Mouse (Mus musculus): ENCODE results near the gene Rnf220. TPM values are rescaled to one million over a fixed set of nuclear protein-coding genes. Genes with fewer than 3 reads are reported as not detected.
"Not testable (repeated sequence)": the region's sequence is repeated elsewhere in the genome, so short reads cannot be mapped to it uniquely, and the experiment has no call there.

The Rnf220 gene
- polyA plus RNA-seq, 1 experiment from 2014 or later: 97.1 TPM

GRCm38 (mm10) chr4:117267284-117267683 lies 229.6 kb downstream of the Rnf220 start:
- H3K27me3 ChIP-seq: peaks cover 9% of the 10 kb centered on the region
- WGBS: 1% methylated on average over 2 of the region's 2 CpGs
- no peak overlapping the region for H3K9ac ChIP-seq
- H3K4me2 ChIP-seq: no peak overlapping the region
- H3K27ac ChIP-seq (replicated peaks): no peak overlapping the region
- H3K9me3 ChIP-seq: no peaks in the 10 kb centered on the region
- H3K36me3 ChIP-seq: peaks cover 16% of the 10 kb centered on the region
- no peak overlapping the region for H3K4me3 ChIP-seq
- H3K4me1 ChIP-seq (replicated peaks): peaks cover 17% of the 10 kb centered on the region
- no peak for ATAC-seq (ENCODE audit: low read depth)

GRCm38 (mm10) chr4:117262987-117263386 lies 233.9 kb downstream of the Rnf220 start:
- H3K9me3 ChIP-seq: no peaks in the 10 kb centered on the region
- 51% methylated on average over 8 of the region's 8 CpGs for WGBS
- H3K4me3 ChIP-seq: no peak overlapping the region
- peaks cover 15% of the 10 kb centered on the region for H3K4me1 ChIP-seq (replicated peaks)
- H3K4me2 ChIP-seq: no peak overlapping the region
- no peak overlapping the region for H3K27ac ChIP-seq (replicated peaks)
- H3K9ac ChIP-seq: no peak overlapping the region
- no peak for ATAC-seq (ENCODE audit: low read depth)
- H3K36me3 ChIP-seq: no peaks in the 10 kb centered on the region
- H3K27me3 ChIP-seq: peaks cover 4% of the 10 kb centered on the region; the same call in 1 of the 2 replicates

GRCm38 (mm10) chr4:117262101-117262913 lies 234.5 kb downstream of the Rnf220 start:
- peaks cover 15% of the 10 kb centered on the region for H3K4me1 ChIP-seq (replicated peaks)
- no peak overlapping the region for H3K4me2 ChIP-seq
- no peaks in the 10 kb centered on the region for H3K9me3 ChIP-seq
- no peak overlapping the region for H3K4me3 ChIP-seq
- H3K27ac ChIP-seq (replicated peaks): no peak overlapping the region
- 46% methylated on average over 13 of the region's 13 CpGs for WGBS
- H3K27me3 ChIP-seq: no peaks in the 10 kb centered on the region; the same call in 1 of the 2 replicates
- ATAC-seq (ENCODE audit: low read depth): no peak
- no peak overlapping the region for H3K9ac ChIP-seq
- no peaks in the 10 kb centered on the region for H3K36me3 ChIP-seq

GRCm38 (mm10) chr4:117261222-117261621 lies 235.6 kb downstream of the Rnf220 start:
- H3K27me3 ChIP-seq: no peaks in the 10 kb centered on the region
- H3K4me3 ChIP-seq: no peak overlapping the region
- no peak overlapping the region for H3K27ac ChIP-seq (replicated peaks)
- 86% methylated on average over 2 of the region's 2 CpGs for WGBS
- H3K9ac ChIP-seq: no peak overlapping the region
- ATAC-seq (ENCODE audit: low read depth): no peak
- H3K4me2 ChIP-seq: no peak overlapping the region
- no peaks in the 10 kb centered on the region for H3K36me3 ChIP-seq
- peaks cover 15% of the 10 kb centered on the region for H3K4me1 ChIP-seq (replicated peaks)
- H3K9me3 ChIP-seq: no peaks in the 10 kb centered on the region

- ATAC-seq (ENCODE audit: low read depth); H3K27ac ChIP-seq (replicated peaks); H3K36me3 ChIP-seq; H3K9me3 ChIP-seq; H3K4me2 ChIP-seq; H3K9ac ChIP-seq; H3K27me3 ChIP-seq; H3K4me3 ChIP-seq: not testable (repeated sequence)
- 78% methylated on average over 6 of the region's 6 CpGs for WGBS
- peaks cover 15% of the 10 kb centered on the region for H3K4me1 ChIP-seq (replicated peaks)
Observed at GRCm38 (mm10) chr4:117259909-117260308, 236.9 kb downstream of the Rnf220 start.

GRCm38 (mm10) chr4:117254672-117255071 lies 242.2 kb downstream of the Rnf220 start:
- 37% methylated on average over 6 of the region's 6 CpGs for WGBS
- no peak overlapping the region for H3K4me3 ChIP-seq
- H3K9ac ChIP-seq: no peak overlapping the region
- H3K4me2 ChIP-seq: no peak overlapping the region
- no peaks in the 10 kb centered on the region for H3K36me3 ChIP-seq
- no peak for ATAC-seq (ENCODE audit: low read depth)
- H3K4me1 ChIP-seq (replicated peaks): peaks cover 22% of the 10 kb centered on the region
- H3K27me3 ChIP-seq: no peaks in the 10 kb centered on the region
- H3K27ac ChIP-seq (replicated peaks): no peak overlapping the region
- no peaks in the 10 kb centered on the region for H3K9me3 ChIP-seq

- no peak overlapping the region for H3K4me3 ChIP-seq
- H3K27me3 ChIP-seq: no peaks in the 10 kb centered on the region
- H3K9ac ChIP-seq: no peak overlapping the region
- H3K9me3 ChIP-seq: no peaks in the 10 kb centered on the region
- no peak overlapping the region for H3K27ac ChIP-seq (replicated peaks)
- H3K4me1 ChIP-seq (replicated peaks): peaks cover 22% of the 10 kb centered on the region
- H3K36me3 ChIP-seq: no peaks in the 10 kb centered on the region
- 67% methylated on average over 5 of the region's 5 CpGs for WGBS
- no peak overlapping the region for H3K4me2 ChIP-seq
- no peak for ATAC-seq (ENCODE audit: low read depth)
Observed at GRCm38 (mm10) chr4:117254017-117254627, 242.7 kb downstream of the Rnf220 start.

GRCm38 (mm10) chr4:117253218-117254016 lies 243.4 kb downstream of the Rnf220 start:
- H3K27ac ChIP-seq (replicated peaks): no peak overlapping the region
- no peak overlapping the region for H3K9ac ChIP-seq
- ATAC-seq (ENCODE audit: low read depth): no peak
- H3K36me3 ChIP-seq: no peaks in the 10 kb centered on the region
- H3K4me3 ChIP-seq: no peak overlapping the region
- WGBS: 63% methylated on average over 12 of the region's 12 CpGs
- no peaks in the 10 kb centered on the region for H3K27me3 ChIP-seq
- peaks cover 22% of the 10 kb centered on the region for H3K4me1 ChIP-seq (replicated peaks)
- no peak overlapping the region for H3K4me2 ChIP-seq
- H3K9me3 ChIP-seq: no peaks in the 10 kb centered on the region

- H3K4me1 ChIP-seq (replicated peaks): peaks cover 22% of the 10 kb centered on the region
- no peak overlapping the region for H3K9ac ChIP-seq
- H3K4me2 ChIP-seq: peak overlapping the region; percentile 59
- H3K27me3 ChIP-seq: no peaks in the 10 kb centered on the region
- peak overlapping the region; percentile 61; the same call in 1 of the 2 replicates for H3K4me3 ChIP-seq
- H3K27ac ChIP-seq (replicated peaks): 0 out of 2 replicates have a peak overlapping the region, but pooled peaks have one; percentile 74
- H3K9me3 ChIP-seq: no peaks in the 10 kb centered on the region
- WGBS: 87% methylated on average over 5 of the region's 5 CpGs
- ATAC-seq (ENCODE audit: low read depth): no peak
- no peaks in the 10 kb centered on the region for H3K36me3 ChIP-seq
Observed at GRCm38 (mm10) chr4:117252755-117253154, 244.1 kb downstream of the Rnf220 start.

- H3K27ac ChIP-seq (replicated peaks): peak overlapping the region; percentile 74; the same call in 1 of the 2 replicates
- no peaks in the 10 kb centered on the region for H3K9me3 ChIP-seq
- H3K36me3 ChIP-seq: no peaks in the 10 kb centered on the region
- peak overlapping the region; percentile 61 for H3K4me3 ChIP-seq
- peak overlapping the region; percentile 59 for H3K4me2 ChIP-seq
- 29% methylated on average over 5 of the region's 5 CpGs for WGBS
- H3K9ac ChIP-seq: peak overlapping the region; percentile 71
- H3K27me3 ChIP-seq: no peaks in the 10 kb centered on the region
- ATAC-seq (ENCODE audit: low read depth): no peak; the same call in 1 of the 2 replicates
- peaks cover 22% of the 10 kb centered on the region for H3K4me1 ChIP-seq (replicated peaks)
Observed at GRCm38 (mm10) chr4:117252351-117252750, 244.5 kb downstream of the Rnf220 start.

- H3K27ac ChIP-seq (replicated peaks): peak within 1 kb of the TSS; percentile 74
- ATAC-seq (ENCODE audit: low read depth): peak; percentile 98
- H3K4me3 ChIP-seq: peak within 1 kb of the TSS; percentile 61
- no peaks in the 10 kb centered on the region for H3K9me3 ChIP-seq
- H3K9ac ChIP-seq: peak within 1 kb of the TSS; percentile 71
- under 1% methylated on average over 43 of the region's 43 CpGs for WGBS
- H3K36me3 ChIP-seq: no peaks in the 10 kb centered on the region
- peaks cover 22% of the 10 kb centered on the region for H3K4me1 ChIP-seq (replicated peaks)
- H3K4me2 ChIP-seq: peak within 1 kb of the TSS; percentile 59
- H3K27me3 ChIP-seq: no peaks in the 10 kb centered on the region
Observed at GRCm38 (mm10) chr4:117251801-117252316, 245.0 kb downstream of the Rnf220 start, which contains the start of the genes Tmem53 and Armh1. Tmem53 (plus strand) TSS chr4:117251951. Armh1 (minus strand) TSS chr4:117252125.
